Mouse (Mus musculus): ENCODE data around the gene Slc13a3.

DNA sequence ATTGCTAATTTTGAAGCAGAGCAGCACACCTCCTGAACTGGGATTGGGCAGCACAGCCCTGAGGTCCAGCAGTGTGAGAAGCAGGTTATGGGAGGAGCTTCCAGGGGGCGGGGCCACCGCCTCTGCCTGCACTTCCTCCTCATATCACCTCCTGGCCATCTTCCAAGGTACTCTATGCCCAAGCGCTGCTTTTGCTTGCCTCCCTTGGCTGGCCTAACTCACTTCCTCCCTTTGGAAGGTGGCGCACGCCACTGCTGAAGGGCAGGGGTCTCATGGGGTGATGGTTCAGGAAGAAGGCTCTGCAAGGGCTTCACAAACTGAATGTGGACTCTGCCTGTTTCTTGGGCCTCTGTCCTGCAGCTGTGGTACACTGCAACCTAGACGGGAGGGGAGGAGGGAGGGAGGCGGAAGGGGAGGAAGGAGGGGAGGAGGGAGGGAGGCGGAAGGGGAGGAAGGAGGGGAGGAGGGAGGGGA, 105.9 kb downstream of the Slc13a3 start:
- no peak for TF ChIP-seq CTCF (IDR thresholded peaks at IDR 0.05)
- no peak for TF ChIP-seq EP300 (IDR thresholded peaks at IDR 0.05; ENCODE audit: insufficient read depth, low read depth, low read length)
